Mouse (Mus musculus) telencephalon, adult 2 months (tissue): Measurements from ENCODE around the gene Sox10.
A peak's percentile ranks its signal among the peaks of the same experiment; 100 is the strongest.

Experiments used
- DNase-seq: peaks from one replicate; pipeline ENCODE4 v3.0.0-alpha.2; 2011; ENCODE audit warnings: low read depth, low spot score

The Sox10 gene

DNA sequence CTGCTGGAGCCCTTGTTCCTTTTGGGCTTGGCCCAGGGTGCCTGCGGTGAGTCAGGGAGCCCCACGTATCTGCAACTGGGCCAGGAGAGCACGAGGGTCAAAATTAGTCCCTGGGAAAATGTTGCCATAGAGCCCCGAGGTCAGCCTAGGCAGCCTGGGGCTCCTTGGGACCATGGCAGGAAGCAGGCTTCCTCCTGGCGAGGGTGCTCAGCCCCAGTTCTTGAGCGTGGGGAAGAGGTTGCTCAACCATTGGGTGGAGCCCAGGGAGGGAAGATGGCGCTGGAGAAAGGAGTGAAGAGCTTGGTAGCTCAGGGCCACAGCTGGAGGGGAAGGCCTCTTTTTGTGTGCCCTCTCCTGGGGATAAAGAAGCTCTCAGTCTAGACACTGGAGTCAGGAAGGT lies 2.7 kb downstream of the Sox10 start:
- DNase-seq, result no peak

- no peak for DNase-seq
Observed at GRCm38 (mm10) chr15:79155572-79155971, 9.5 kb downstream of the Sox10 start.

DNA sequence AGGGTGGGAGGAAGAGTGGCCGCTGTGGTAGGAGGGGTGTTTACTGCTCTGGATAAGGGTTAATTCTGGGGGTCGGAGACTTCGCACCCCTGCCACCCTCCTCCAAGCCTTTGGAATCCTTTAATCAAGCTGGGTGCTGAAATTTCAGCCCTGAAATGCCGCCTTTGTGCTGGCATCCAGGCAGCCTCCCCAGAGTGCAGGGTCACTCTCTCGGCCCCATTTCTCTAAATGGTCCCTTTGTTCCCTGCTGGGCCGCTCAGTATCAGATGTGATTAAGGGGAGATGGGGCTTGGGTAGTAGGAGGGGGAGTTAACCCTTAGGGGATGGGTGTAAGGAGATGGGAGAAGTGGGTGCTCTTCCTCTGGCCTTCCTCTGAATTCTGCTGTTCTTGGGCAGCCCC lies 12.3 kb downstream of the Sox10 start:
- peak; percentile 18 for DNase-seq

- no peak for DNase-seq
Observed at GRCm38 (mm10) chr15:79151881-79152280, 13.2 kb downstream of the Sox10 start.

GRCm38 (mm10) chr15:79148533-79148932 lies 16.5 kb downstream of the Sox10 start:
- peak; percentile 54 for DNase-seq

DNA sequence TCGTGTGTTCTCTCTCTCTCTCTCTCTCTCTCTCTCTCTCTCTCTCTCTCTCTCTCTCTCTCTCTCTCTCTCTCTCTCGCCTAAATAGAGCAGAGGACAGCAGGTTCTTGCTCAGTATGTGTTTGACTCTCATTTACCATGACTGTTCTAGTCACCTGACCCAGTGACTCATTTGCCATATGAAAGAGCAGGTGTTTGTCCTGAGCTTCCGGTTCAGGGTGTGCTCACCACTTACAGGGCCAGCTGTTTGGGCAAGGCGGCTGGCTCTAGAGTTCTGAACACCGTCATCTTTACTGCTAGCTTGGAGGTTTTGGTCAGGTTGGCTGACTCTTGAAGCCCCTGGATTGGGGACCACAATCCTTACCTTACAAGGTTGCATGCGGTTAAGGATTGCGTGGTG lies 19.5 kb downstream of the Sox10 start:
- DNase-seq, result no peak

GRCm38 (mm10) chr15:79144021-79144420 lies 21.0 kb downstream of the Sox10 start:
- DNase-seq, result no peak

DNA sequence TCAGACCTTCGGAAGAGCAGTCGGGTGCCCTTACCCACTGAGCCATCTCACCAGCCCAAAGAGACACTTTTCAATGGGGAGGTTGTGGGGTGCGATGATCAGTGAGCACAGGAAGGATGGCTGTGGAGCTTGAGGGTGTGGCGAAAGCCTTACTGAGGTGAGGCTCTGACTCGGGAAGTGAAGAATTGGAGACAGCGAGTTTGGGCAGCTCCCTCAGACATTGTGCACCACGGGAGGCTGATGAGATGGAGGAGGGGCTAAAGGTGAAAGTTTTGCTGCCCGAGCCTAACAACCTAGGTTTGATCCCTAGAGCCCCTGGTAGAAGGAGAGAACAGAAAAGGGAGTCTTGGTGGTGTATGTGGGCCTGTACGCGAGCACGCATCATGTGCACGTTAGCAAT lies 21.7 kb downstream of the Sox10 start:
- DNase-seq, result no peak

GRCm38 (mm10) chr15:79141566-79141917 lies 23.5 kb downstream of the Sox10 start:
- no peak for DNase-seq

- DNase-seq, result peak; percentile 80
Observed at GRCm38 (mm10) chr15:79140866-79141565, 24.0 kb downstream of the Sox10 start, which contains the start of the genes Polr2f and 1700088E04Rik. Gene Polr2f, plus strand, starts transcription at chr15:79141009. Gene 1700088E04Rik, minus strand, starts transcription at chr15:79141253.

DNA sequence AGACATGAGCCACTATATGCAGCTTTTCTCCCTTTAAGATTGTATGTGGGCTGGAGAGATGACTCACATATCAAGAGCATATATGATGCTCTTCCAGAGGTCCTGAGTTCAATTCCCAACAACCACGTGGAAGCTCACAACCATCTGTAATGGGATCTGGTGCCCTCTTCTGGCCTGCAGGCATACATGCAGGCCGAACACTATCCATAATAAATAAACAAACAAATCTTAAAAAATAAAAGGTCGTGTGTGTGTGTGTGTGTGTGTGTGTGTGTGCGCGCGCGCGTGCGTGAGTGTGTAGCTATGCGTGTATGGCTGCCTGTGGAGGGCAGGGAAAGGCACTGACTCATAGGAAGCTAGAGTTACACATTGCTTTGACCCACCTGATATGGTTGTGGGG lies 25.4 kb downstream of the Sox10 start:
- DNase-seq, result no peak

- no peak for DNase-seq
Observed at GRCm38 (mm10) chr15:79135783-79136575, 29.1 kb downstream of the Sox10 start.

GRCm38 (mm10) chr15:79135332-79135731 lies 29.7 kb downstream of the Sox10 start:
- no peak for DNase-seq

DNA sequence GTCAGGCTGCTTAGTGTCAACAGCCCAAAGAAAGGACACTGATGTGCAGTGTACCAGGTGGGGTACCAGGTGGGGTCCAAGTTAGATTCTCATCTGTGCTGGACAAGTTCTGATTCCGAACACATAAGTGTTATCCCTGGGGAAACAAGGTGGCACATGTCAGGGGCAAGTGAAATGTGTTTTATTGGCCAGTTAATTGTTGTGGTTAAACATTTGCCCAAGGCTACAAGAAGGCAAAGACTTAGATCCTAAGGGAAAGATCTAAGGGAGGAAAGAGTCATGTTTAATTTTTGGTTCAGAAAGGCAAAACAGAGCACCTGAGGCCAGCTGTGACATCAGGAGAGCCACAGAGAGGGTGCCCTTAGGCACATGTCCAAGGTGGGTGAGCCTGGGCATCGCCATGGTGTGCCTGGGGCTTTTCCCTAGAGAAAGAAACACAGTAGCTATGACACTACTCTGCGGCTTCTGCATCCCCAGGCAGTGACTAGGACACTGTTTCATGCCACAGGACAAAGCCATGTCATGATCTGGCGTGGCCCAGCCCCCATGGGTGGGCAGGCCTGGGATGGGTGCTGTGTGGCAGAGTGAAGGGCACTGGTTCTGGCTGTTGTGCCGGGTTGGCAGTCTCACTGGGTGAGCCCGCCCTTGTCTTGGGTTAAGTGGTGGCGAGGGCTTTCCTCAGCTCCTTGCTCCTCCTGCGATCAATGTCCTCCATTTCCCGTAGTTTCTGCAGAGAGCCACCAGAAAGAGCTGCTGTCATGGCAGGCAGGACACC lies 30.4 kb downstream of the Sox10 start:
- DNase-seq, result no peak

GRCm38 (mm10) chr15:79133191-79133661 lies 31.8 kb downstream of the Sox10 start:
- no peak for DNase-seq

DNA sequence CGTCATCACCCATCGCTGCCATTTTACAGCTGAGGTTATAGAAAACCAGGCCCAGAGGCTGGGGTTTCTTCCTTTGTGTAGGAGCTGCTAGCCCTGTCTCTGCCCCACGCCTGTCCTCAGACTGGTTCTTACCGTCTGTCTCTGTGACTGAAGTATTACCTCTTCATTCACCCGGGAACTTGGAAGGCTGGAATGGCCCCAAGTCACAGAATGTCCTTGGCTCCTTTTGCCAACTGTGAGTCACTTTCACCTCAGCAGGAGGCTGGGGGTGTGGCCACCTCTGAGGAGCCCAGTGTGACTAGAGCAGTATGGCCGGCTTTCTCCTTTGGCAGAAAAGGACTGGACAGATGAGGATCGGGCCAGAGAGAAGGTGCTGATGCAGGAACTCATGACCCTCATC lies 33.6 kb downstream of the Sox10 start:
- no peak for DNase-seq

- no peak for DNase-seq
Observed at GRCm38 (mm10) chr15:79130782-79131181, 34.3 kb downstream of the Sox10 start.

DNA sequence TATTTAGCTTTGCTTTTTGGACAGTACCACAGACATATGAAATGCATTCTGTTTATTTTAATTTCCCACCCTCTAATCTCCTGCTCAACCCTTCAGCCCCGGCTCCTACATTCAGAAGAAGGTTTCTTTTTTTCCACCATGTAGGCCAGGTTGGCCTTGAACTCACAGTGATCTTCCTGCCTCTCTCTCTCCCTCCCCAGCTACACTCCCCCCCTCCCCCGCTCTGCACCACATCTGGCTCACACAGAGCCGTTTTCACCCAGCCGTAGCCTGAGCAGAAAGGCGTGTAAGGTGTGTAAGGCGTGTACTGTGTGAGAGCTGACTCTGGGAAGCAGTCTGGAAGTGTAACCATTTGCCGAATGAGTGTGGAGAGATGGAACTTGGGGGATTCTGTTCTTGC lies 35.7 kb downstream of the Sox10 start:
- no peak for DNase-seq

DNA sequence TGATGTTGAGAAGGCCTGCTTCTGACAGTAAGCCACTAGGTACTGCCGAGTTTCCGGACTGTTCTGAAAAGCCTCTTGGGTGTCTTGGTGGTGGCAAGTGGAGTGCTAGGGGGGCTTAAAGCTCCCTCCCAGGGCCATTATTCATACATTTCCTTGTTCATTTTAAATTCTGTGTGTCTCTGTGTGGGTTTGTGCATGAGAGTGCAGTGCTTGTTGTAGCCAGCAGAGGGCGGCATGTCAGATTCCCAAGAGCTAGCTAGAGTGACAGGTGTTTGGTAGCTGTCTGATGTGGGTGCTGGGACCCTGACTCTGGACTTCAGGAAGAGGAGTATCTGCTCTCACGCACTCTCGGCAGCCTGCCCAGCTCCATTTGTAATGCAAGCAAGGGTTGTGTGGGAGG lies 36.8 kb downstream of the Sox10 start:
- DNase-seq, result no peak

DNA sequence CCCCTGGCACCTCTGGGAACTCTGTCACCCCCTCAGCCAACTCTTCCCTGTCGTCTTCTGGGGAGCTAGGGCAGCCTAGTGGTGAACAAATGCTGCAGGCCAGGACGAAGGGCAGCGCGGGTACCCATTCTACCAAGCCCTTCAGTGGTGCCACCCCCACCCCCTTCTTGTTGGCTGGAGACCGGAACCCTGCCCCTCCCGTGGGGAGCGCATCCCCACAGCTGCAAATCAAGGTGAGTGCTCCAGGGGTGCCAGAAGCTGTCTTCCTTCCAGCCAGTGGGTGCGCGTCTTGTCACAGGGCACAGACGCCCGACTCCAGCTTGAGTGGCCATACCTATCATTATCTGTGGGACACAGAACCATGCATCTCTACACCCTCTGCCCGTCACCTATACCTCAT lies 37.9 kb downstream of the Sox10 start:
- no peak for DNase-seq

DNA sequence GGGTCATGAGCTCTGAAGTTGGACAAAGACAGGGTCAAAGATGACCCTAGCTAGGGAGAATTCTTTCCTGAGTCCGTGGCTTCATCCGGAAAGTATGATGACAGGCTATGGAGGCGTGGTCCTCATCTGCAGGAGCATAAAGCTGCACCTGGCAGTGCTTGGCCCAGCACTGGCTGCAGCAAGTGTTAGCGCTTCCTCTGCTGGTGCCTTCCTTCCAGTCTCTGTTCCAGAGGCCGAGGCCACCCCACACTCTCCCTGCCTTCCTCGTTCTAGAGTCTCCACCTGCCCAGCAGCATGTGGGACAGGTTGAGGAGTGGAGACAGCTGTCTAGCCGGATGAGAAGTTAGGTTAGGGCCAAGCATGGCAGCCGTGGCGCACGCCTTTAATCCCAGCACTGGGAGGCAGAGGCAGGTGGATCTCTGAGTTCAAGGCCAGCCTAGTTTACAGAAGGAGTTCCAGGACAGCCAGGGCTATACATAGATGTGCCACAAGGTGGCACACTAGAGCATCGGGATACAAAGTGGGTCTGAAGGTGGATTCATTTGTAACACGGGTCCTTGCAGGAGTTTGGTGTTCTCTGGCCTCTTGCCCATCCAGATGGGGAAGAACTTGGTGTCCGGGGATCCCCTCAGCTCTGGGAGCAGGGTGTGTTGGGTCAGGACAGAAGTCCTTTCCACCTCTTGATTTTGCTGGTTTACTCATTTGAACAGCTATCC lies 38.7 kb downstream of the Sox10 start:
- DNase-seq, result no peak
